Mouse (Mus musculus): ENCODE results near the gene Tubgcp2. TPM values are rescaled to one million over a fixed set of nuclear protein-coding genes. Genes with fewer than 3 reads are reported as not detected.

Gene Tubgcp2
- polyA plus RNA-seq, 1 experiment from 2014 or later, result 58.1 TPM

GRCm38 (mm10) chr7:139955505-139955904 lies 81.0 kb downstream of the Tubgcp2 start:
- Histone ChIP-seq H3K9me3 (ENCODE audit: control insufficient read depth, low read length) (no peaks in the 10 kb centered on the region), H3K27ac (ENCODE audit: low read depth, low read length) (no peak overlapping the region), H3K4me3 (ENCODE audit: low read depth, low read length) (no peak overlapping the region), H3K27me3 (ENCODE audit: control insufficient read depth, insufficient read depth, low read length) (no peaks in the 10 kb centered on the region; the same call in 1 of the 2 replicates), H3K36me3 (ENCODE audit: control insufficient read depth, insufficient read depth, low read length) (no peaks in the 10 kb centered on the region), H3K4me1 (replicated peaks; ENCODE audit: control insufficient read depth, insufficient read depth, low read length) (peaks cover 3% of the 10 kb centered on the region; the same call in 1 of the 2 replicates), H3K9ac (ENCODE audit: low read depth, low read length) (no peak overlapping the region), H3K4me2 (replicated peaks; ENCODE audit: low read depth, low read length) (no peak overlapping the region)
- ATAC-seq (ENCODE audit: low FRiP score) (no peak), DNase-seq (ENCODE audit: low spot score) (no peak)
- 83% methylated on average over 4 of the region's 4 CpGs for WGBS

GRCm38 (mm10) chr7:139951991-139952633 lies 84.4 kb downstream of the Tubgcp2 start:
- 48% methylated on average over 6 of the region's 6 CpGs for WGBS
- Histone ChIP-seq H3K4me2 (replicated peaks; ENCODE audit: low read depth, low read length) (no peak overlapping the region), H3K9ac (ENCODE audit: low read depth, low read length) (no peak overlapping the region), H3K27me3 (ENCODE audit: control insufficient read depth, insufficient read depth, low read length) (peaks cover 10% of the 10 kb centered on the region), H3K4me3 (ENCODE audit: low read depth, low read length) (no peak overlapping the region), H3K27ac (ENCODE audit: low read depth, low read length) (no peak overlapping the region), H3K4me1 (replicated peaks; ENCODE audit: control insufficient read depth, insufficient read depth, low read length) (peaks cover 3% of the 10 kb centered on the region; the same call in 1 of the 2 replicates), H3K36me3 (ENCODE audit: control insufficient read depth, insufficient read depth, low read length) (no peaks in the 10 kb centered on the region), H3K9me3 (ENCODE audit: control insufficient read depth, low read length) (no peaks in the 10 kb centered on the region)
- ATAC-seq (ENCODE audit: low FRiP score), result no peak
- no peak for DNase-seq (ENCODE audit: low spot score)

- DNase-seq (ENCODE audit: low spot score) (peak; percentile 47), ATAC-seq (ENCODE audit: low FRiP score) (no peak)
- Histone ChIP-seq H3K36me3 (ENCODE audit: control insufficient read depth, insufficient read depth, low read length) (no peaks in the 10 kb centered on the region), H3K9me3 (ENCODE audit: control insufficient read depth, low read length) (no peaks in the 10 kb centered on the region), H3K4me1 (replicated peaks; ENCODE audit: control insufficient read depth, insufficient read depth, low read length) (peaks cover 3% of the 10 kb centered on the region; the same call in 1 of the 2 replicates), H3K4me2 (replicated peaks; ENCODE audit: low read depth, low read length) (peak overlapping the region; percentile 71), H3K27me3 (ENCODE audit: control insufficient read depth, insufficient read depth, low read length) (peaks cover 19% of the 10 kb centered on the region), H3K9ac (ENCODE audit: low read depth, low read length) (0 out of 2 replicates have a peak overlapping the region, but pooled peaks have one; percentile 28), H3K4me3 (ENCODE audit: low read depth, low read length) (peak overlapping the region; percentile 32), H3K27ac (ENCODE audit: low read depth, low read length) (no peak overlapping the region)
- 5% methylated on average over 16 of the region's 16 CpGs for WGBS
Measured at GRCm38 (mm10) chr7:139951079-139951478, 85.4 kb downstream of the Tubgcp2 start.

GRCm38 (mm10) chr7:139950283-139950971 lies 86.0 kb downstream of the Tubgcp2 start:
- Histone ChIP-seq H3K9me3 (ENCODE audit: control insufficient read depth, low read length) (no peaks in the 10 kb centered on the region), H3K4me2 (replicated peaks; ENCODE audit: low read depth, low read length) (peak overlapping the region; percentile 71), H3K36me3 (ENCODE audit: control insufficient read depth, insufficient read depth, low read length) (no peaks in the 10 kb centered on the region), H3K9ac (ENCODE audit: low read depth, low read length) (peak overlapping the region; percentile 28), H3K27ac (ENCODE audit: low read depth, low read length) (no peak overlapping the region), H3K27me3 (ENCODE audit: control insufficient read depth, insufficient read depth, low read length) (peaks cover 26% of the 10 kb centered on the region), H3K4me1 (replicated peaks; ENCODE audit: control insufficient read depth, insufficient read depth, low read length) (peaks cover 3% of the 10 kb centered on the region; the same call in 1 of the 2 replicates), H3K4me3 (ENCODE audit: low read depth, low read length) (peak overlapping the region; percentile 32)
- ATAC-seq (ENCODE audit: low FRiP score) (peak; percentile 77), DNase-seq (ENCODE audit: low spot score) (peak; percentile 70)
- WGBS, result 1% methylated on average over 33 of the region's 33 CpGs

GRCm38 (mm10) chr7:139949893-139950282 lies 86.6 kb downstream of the Tubgcp2 start:
- Histone ChIP-seq H3K4me1 (replicated peaks; ENCODE audit: control insufficient read depth, insufficient read depth, low read length) (peaks cover 3% of the 10 kb centered on the region; the same call in 1 of the 2 replicates), H3K4me2 (replicated peaks; ENCODE audit: low read depth, low read length) (peak overlapping the region; percentile 71), H3K36me3 (ENCODE audit: control insufficient read depth, insufficient read depth, low read length) (no peaks in the 10 kb centered on the region), H3K9ac (ENCODE audit: low read depth, low read length) (peak overlapping the region; percentile 28; the same call in 1 of the 2 replicates), H3K9me3 (ENCODE audit: control insufficient read depth, low read length) (no peaks in the 10 kb centered on the region), H3K4me3 (ENCODE audit: low read depth, low read length) (peak overlapping the region; percentile 32), H3K27ac (ENCODE audit: low read depth, low read length) (no peak overlapping the region), H3K27me3 (ENCODE audit: control insufficient read depth, insufficient read depth, low read length) (peaks cover 31% of the 10 kb centered on the region)
- 1% methylated on average over 15 of the region's 15 CpGs for WGBS
- DNase-seq (ENCODE audit: low spot score) (peak; percentile 81), ATAC-seq (ENCODE audit: low FRiP score) (peak; percentile 77)

- ATAC-seq (ENCODE audit: low FRiP score), result no peak
- H3K9ac ChIP-seq (ENCODE audit: low read depth, low read length), result no peak overlapping the region
- H3K4me1 ChIP-seq (replicated peaks; ENCODE audit: control insufficient read depth, insufficient read depth, low read length), result peaks cover 2% of the 10 kb centered on the region
- H3K36me3 ChIP-seq (ENCODE audit: control insufficient read depth, insufficient read depth, low read length), result no peaks in the 10 kb centered on the region
- H3K27ac ChIP-seq (ENCODE audit: low read depth, low read length), result no peak overlapping the region
- H3K4me2 ChIP-seq (replicated peaks; ENCODE audit: low read depth, low read length), result no peak overlapping the region
- 22% methylated on average over 5 of the region's 5 CpGs for WGBS
- H3K9me3 ChIP-seq (ENCODE audit: control insufficient read depth, low read length), result no peaks in the 10 kb centered on the region
- peaks cover 55% of the 10 kb centered on the region for H3K27me3 ChIP-seq (ENCODE audit: control insufficient read depth, insufficient read depth, low read length)
- no peak for DNase-seq (ENCODE audit: low spot score)
- no peak overlapping the region for H3K4me3 ChIP-seq (ENCODE audit: low read depth, low read length)
Measured at GRCm38 (mm10) chr7:139946032-139946431, 90.4 kb downstream of the Tubgcp2 start.

MicroRNAs within 50 kb of the gene (microRNA counts, 519-probe panel; counts per million panel counts)
- not detected for microRNA mmu-miR-202-3p
- not detected for microRNA mmu-miR-202-5p

Other genes with a start within 250 kb of the Tubgcp2 start
- 14.4 and 16.4 TPM in 2 replicates for gene Adgra1, start 202.5 kb downstream of the Tubgcp2 start, polyA plus RNA-seq (2014; fragmentation: Nextera tagmentation; extraction: Ambion mirVana)
- gene Kndc1, start 142.0 kb downstream of the Tubgcp2 start, polyA plus RNA-seq (2014; fragmentation: Nextera tagmentation; extraction: Ambion mirVana), result 1.2 and 1.4 TPM in 2 replicates
- not detected in 2 replicates for gene Utf1, start 92.9 kb downstream of the Tubgcp2 start, polyA plus RNA-seq (2014; fragmentation: Nextera tagmentation; extraction: Ambion mirVana)
- 0.29 and 0.68 TPM in 2 replicates for gene 6430531B16Rik, start 57.9 kb downstream of the Tubgcp2 start, polyA plus RNA-seq (2014; fragmentation: Nextera tagmentation; extraction: Ambion mirVana)
- gene Adam8, start 44.1 kb downstream of the Tubgcp2 start, polyA plus RNA-seq (2014; fragmentation: Nextera tagmentation; extraction: Ambion mirVana), result 2.6 and 3.1 TPM in 2 replicates
- 47.0 and 49.9 TPM in 2 replicates for gene Zfp511, start 278 bp downstream of the Tubgcp2 start, polyA plus RNA-seq (2014; fragmentation: Nextera tagmentation; extraction: Ambion mirVana)
- 106 and 139 TPM in 2 replicates for gene Msx3, start 12.4 kb upstream of the Tubgcp2 start, polyA plus RNA-seq (2014; fragmentation: Nextera tagmentation; extraction: Ambion mirVana)
- 11.2 and 12.1 TPM in 2 replicates for gene Caly, start 45.9 kb upstream of the Tubgcp2 start, polyA plus RNA-seq (2014; fragmentation: Nextera tagmentation; extraction: Ambion mirVana)
- 0.27 TPM in 1 of 2 replicates, not detected in the other for gene Prap1, start 56.7 kb upstream of the Tubgcp2 start, polyA plus RNA-seq (2014; fragmentation: Nextera tagmentation; extraction: Ambion mirVana)
- gene Fuom, start 65.8 kb upstream of the Tubgcp2 start, polyA plus RNA-seq (2014; fragmentation: Nextera tagmentation; extraction: Ambion mirVana), result 17.7 and 18.4 TPM in 2 replicates
- gene Paox, start 79.1 kb upstream of the Tubgcp2 start, polyA plus RNA-seq (2014; fragmentation: Nextera tagmentation; extraction: Ambion mirVana), result 15.2 and 15.8 TPM in 2 replicates
- 168 and 184 TPM in 2 replicates for gene Echs1, start 79.8 kb upstream of the Tubgcp2 start, polyA plus RNA-seq (2014; fragmentation: Nextera tagmentation; extraction: Ambion mirVana)
- 22.0 and 32.2 TPM in 2 replicates for gene Mtg1, start 100.9 kb upstream of the Tubgcp2 start, polyA plus RNA-seq (2014; fragmentation: Nextera tagmentation; extraction: Ambion mirVana)
- 0.94 and 1.9 TPM in 2 replicates for gene Sprn, start 118.2 kb upstream of the Tubgcp2 start, polyA plus RNA-seq (2014; fragmentation: Nextera tagmentation; extraction: Ambion mirVana)
- gene Olfr522, start 128.1 kb upstream of the Tubgcp2 start, polyA plus RNA-seq (2014; fragmentation: Nextera tagmentation; extraction: Ambion mirVana), result not detected in 2 replicates
- not detected in 2 replicates for gene Olfr523, start 136.5 kb upstream of the Tubgcp2 start, polyA plus RNA-seq (2014; fragmentation: Nextera tagmentation; extraction: Ambion mirVana)
- not detected in 2 replicates for gene Olfr524, start 169.3 kb upstream of the Tubgcp2 start, polyA plus RNA-seq (2014; fragmentation: Nextera tagmentation; extraction: Ambion mirVana)
- not detected in 2 replicates for gene Cd163l1, start 181.6 kb upstream of the Tubgcp2 start, polyA plus RNA-seq (2014; fragmentation: Nextera tagmentation; extraction: Ambion mirVana)
- not detected in 2 replicates for gene 5830411N06Rik, start 210.6 kb upstream of the Tubgcp2 start, polyA plus RNA-seq (2014; fragmentation: Nextera tagmentation; extraction: Ambion mirVana)